Mouse (Mus musculus): ENCODE data around the gene Spata45. TPM values are rescaled to one million over a fixed set of nuclear protein-coding genes. Genes with fewer than 3 reads are reported as not detected.

Gene Spata45
- polyA plus RNA-seq, 1 experiment from 2014 or later, result not detected

- WGBS, result 90% methylated on average over 3 of the region's 3 CpGs
- Histone ChIP-seq H3K4me1 (ENCODE audit: control insufficient read depth, insufficient read depth, low read length) (no peaks in the 10 kb centered on the region), H3K36me3 (ENCODE audit: control insufficient read depth, insufficient read depth, low read length) (0 out of 2 replicates have a peak, but pooled peaks cover 3% of the 10 kb centered on the region), H3K9ac (replicated peaks; ENCODE audit: low read length) (no peak overlapping the region), H3K4me3 (replicated peaks; ENCODE audit: low read depth, low read length) (no peak overlapping the region), H3K27ac (replicated peaks; ENCODE audit: low read depth, low read length) (no peak overlapping the region), H3K27me3 (ENCODE audit: control insufficient read depth, insufficient read depth, low read length) (no peaks in the 10 kb centered on the region), H3K9me3 (ENCODE audit: control insufficient read depth, low read length) (no peaks in the 10 kb centered on the region), H3K4me2 (ENCODE audit: low read length) (no peak overlapping the region)
- ATAC-seq (ENCODE audit: low FRiP score, low TSS enrichment) (no peak), DNase-seq (no peak)
Measured at GRCm38 (mm10) chr1:191053555-191053954, 17.1 kb downstream of the Spata45 start.

- Histone ChIP-seq H3K9me3 (ENCODE audit: control insufficient read depth, low read length) (no peaks in the 10 kb centered on the region), H3K4me1 (ENCODE audit: control insufficient read depth, insufficient read depth, low read length) (no peaks in the 10 kb centered on the region), H3K4me3 (replicated peaks; ENCODE audit: low read depth, low read length) (no peak overlapping the region), H3K4me2 (ENCODE audit: low read length) (no peak overlapping the region), H3K27ac (replicated peaks; ENCODE audit: low read depth, low read length) (no peak overlapping the region), H3K27me3 (ENCODE audit: control insufficient read depth, insufficient read depth, low read length) (no peaks in the 10 kb centered on the region), H3K9ac (replicated peaks; ENCODE audit: low read length) (no peak overlapping the region), H3K36me3 (ENCODE audit: control insufficient read depth, insufficient read depth, low read length) (0 out of 2 replicates have a peak, but pooled peaks cover 3% of the 10 kb centered on the region)
- ATAC-seq (ENCODE audit: low FRiP score, low TSS enrichment), result no peak
- no peak for DNase-seq
- 76% methylated on average over 8 of the region's 8 CpGs for WGBS
Measured at GRCm38 (mm10) chr1:191054870-191055532, 18.6 kb downstream of the Spata45 start.

DNA sequence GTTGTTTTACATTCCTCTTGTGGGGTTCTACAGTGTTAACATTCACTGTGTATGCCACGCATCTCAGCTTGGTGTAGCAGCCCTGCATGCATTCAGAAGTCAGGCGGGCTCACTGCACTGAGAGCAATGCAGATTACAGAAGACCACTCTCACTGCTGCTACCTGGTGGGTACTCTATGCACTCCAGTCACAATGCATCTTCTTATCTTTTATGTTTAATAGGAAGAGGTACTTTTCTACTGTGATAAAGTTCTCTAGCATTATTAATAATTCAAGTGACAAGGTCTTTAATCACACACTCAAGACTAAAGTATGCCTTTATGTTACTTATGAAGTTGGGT lies 19.1 kb downstream of the Spata45 start:
- 73% methylated on average over 2 of the region's 2 CpGs for WGBS
- no peaks in the 10 kb centered on the region for H3K9me3 ChIP-seq (ENCODE audit: control insufficient read depth, low read length)

DNA sequence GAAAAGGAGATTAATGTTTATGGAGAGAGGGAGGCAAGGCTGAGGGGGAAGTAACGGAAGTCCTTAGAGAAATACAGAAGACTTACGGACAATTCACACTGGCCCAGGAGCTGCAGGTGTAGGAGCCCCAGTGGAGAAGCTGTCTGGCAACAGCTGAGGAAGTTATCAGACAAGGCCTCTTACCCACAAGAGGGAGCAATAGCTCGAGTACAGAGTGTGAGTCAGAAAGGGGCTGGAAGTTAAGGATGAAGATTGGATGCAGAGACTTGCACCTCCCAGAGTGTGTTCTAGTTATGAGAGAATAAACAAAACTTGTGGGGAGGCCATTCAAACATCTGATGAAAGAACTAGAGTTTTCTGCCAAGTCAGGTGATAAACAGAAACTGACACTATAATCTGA lies 21.0 kb downstream of the Spata45 start:
- no peak for DNase-seq
- Histone ChIP-seq H3K27me3 (ENCODE audit: control insufficient read depth, insufficient read depth, low read length) (no peaks in the 10 kb centered on the region), H3K4me1 (ENCODE audit: control insufficient read depth, insufficient read depth, low read length) (peaks cover 5% of the 10 kb centered on the region), H3K4me2 (ENCODE audit: low read length) (no peak overlapping the region), H3K4me3 (replicated peaks; ENCODE audit: low read depth, low read length) (no peak overlapping the region), H3K36me3 (ENCODE audit: control insufficient read depth, insufficient read depth, low read length) (0 out of 2 replicates have a peak, but pooled peaks cover 3% of the 10 kb centered on the region), H3K27ac (replicated peaks; ENCODE audit: low read depth, low read length) (no peak overlapping the region), H3K9me3 (ENCODE audit: control insufficient read depth, low read length) (no peaks in the 10 kb centered on the region), H3K9ac (replicated peaks; ENCODE audit: low read length) (no peak overlapping the region)
- WGBS, result 68% methylated on average over 3 of the region's 3 CpGs
- no peak for ATAC-seq (ENCODE audit: low FRiP score, low TSS enrichment)

More for the DNA sequence above, 19.1 kb downstream of the Spata45 start:
- no peak overlapping the region for H3K9ac ChIP-seq (replicated peaks; ENCODE audit: low read length)
- H3K4me1 ChIP-seq (ENCODE audit: control insufficient read depth, insufficient read depth, low read length), result no peaks in the 10 kb centered on the region
- H3K4me3 ChIP-seq (replicated peaks; ENCODE audit: low read depth, low read length), result no peak overlapping the region
- 0 out of 2 replicates have a peak, but pooled peaks cover 3% of the 10 kb centered on the region for H3K36me3 ChIP-seq (ENCODE audit: control insufficient read depth, insufficient read depth, low read length)
- no peaks in the 10 kb centered on the region for H3K27me3 ChIP-seq (ENCODE audit: control insufficient read depth, insufficient read depth, low read length)
- no peak overlapping the region for H3K27ac ChIP-seq (replicated peaks; ENCODE audit: low read depth, low read length)
- ATAC-seq (ENCODE audit: low FRiP score, low TSS enrichment) (no peak), DNase-seq (no peak)
- no peak overlapping the region for H3K4me2 ChIP-seq (ENCODE audit: low read length)

DNA sequence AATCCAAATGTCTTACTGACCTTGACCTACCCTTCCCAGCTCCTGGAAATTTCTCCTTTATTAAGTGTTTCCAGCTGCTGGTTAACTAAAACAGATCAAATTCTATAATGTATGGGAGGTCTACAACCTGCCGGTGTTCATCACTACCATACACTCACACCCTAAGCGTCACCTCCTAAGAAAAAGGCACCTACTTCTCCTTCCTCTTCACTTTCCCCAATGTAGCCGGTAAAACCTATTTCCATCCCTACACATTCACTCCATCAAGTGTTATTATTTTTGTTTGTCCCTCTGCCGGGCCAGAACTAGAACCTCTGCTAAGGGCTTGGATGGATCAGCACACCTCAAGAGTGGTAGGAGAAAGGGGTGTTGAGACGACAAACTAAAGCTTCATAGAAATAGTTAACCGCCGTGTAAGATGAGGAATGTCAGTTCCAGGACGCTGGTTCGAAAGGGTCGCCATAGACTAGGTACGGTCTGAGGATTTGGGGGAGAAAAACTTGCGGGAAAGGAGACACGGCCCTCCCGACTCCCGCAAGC lies 25.9 kb downstream of the Spata45 start:
- H3K9me3 ChIP-seq (ENCODE audit: control insufficient read depth, low read length), result no peaks in the 10 kb centered on the region
- no peak for DNase-seq
- WGBS, result 7% methylated on average over 15 of the region's 15 CpGs

GRCm38 (mm10) chr1:191062781-191063485 lies 26.5 kb downstream of the Spata45 start, which contains the start of the genes Tatdn3 and Nsl1:
TSS of gene Tatdn3 (minus strand) at chr1:191062932.
TSS of gene Nsl1 (plus strand) at chr1:191063012.
- H3K4me2 ChIP-seq (ENCODE audit: low read length), result peak within 1 kb of the TSS; percentile 92
- WGBS, result under 1% methylated on average over 56 of the region's 56 CpGs
- DNase-seq (peak; percentile 94), ATAC-seq (ENCODE audit: low FRiP score, low TSS enrichment) (peak; percentile 88)
- H3K36me3 ChIP-seq (ENCODE audit: control insufficient read depth, insufficient read depth, low read length), result no peaks in the 10 kb centered on the region
- no peaks in the 10 kb centered on the region for H3K27me3 ChIP-seq (ENCODE audit: control insufficient read depth, insufficient read depth, low read length)
- H3K27ac ChIP-seq (replicated peaks; ENCODE audit: low read depth, low read length), result peak within 1 kb of the TSS; percentile 55; the same call in 1 of the 2 replicates
- H3K4me1 ChIP-seq (ENCODE audit: control insufficient read depth, insufficient read depth, low read length), result peaks cover 9% of the 10 kb centered on the region
- peak within 1 kb of the TSS; percentile 74 for H3K4me3 ChIP-seq (replicated peaks; ENCODE audit: low read depth, low read length)
- H3K9me3 ChIP-seq (ENCODE audit: control insufficient read depth, low read length), result no peaks in the 10 kb centered on the region
- peak within 1 kb of the TSS; percentile 75 for H3K9ac ChIP-seq (replicated peaks; ENCODE audit: low read length)

More for the DNA sequence above, 25.9 kb downstream of the Spata45 start:
- Histone ChIP-seq H3K9ac (replicated peaks; ENCODE audit: low read length) (peak overlapping the region; percentile 75), H3K27ac (replicated peaks; ENCODE audit: low read depth, low read length) (peak overlapping the region; percentile 55; the same call in 1 of the 2 replicates), H3K4me1 (ENCODE audit: control insufficient read depth, insufficient read depth, low read length) (peaks cover 9% of the 10 kb centered on the region), H3K36me3 (ENCODE audit: control insufficient read depth, insufficient read depth, low read length) (no peaks in the 10 kb centered on the region), H3K27me3 (ENCODE audit: control insufficient read depth, insufficient read depth, low read length) (no peaks in the 10 kb centered on the region), H3K4me2 (ENCODE audit: low read length) (peak overlapping the region; percentile 92), H3K4me3 (replicated peaks; ENCODE audit: low read depth, low read length) (peak overlapping the region; percentile 74)
- ATAC-seq (ENCODE audit: low FRiP score, low TSS enrichment), result peak; percentile 31; the same call in 1 of the 2 replicates

DNA sequence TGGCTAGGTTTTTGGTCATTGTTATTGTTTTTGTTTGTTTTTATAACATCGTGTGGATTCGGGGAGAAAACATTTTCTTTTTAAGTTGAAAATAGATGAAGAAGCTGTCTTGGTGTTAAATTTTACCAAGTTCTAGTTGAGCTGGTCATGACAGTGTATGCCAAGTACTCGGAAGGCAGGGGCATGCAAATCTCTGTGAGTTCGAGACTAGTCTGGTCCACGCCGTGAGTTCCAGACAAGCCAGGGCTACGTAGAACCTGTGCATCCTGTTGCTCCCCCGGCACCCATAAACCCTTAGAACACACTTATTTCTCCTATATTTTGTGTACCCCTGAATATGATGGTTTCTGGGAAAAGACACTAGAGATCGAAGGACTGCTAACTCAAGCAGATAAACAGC lies 27.3 kb downstream of the Spata45 start:
- Histone ChIP-seq H3K36me3 (ENCODE audit: control insufficient read depth, insufficient read depth, low read length) (no peaks in the 10 kb centered on the region), H3K27ac (replicated peaks; ENCODE audit: low read depth, low read length) (no peak overlapping the region), H3K9me3 (ENCODE audit: control insufficient read depth, low read length) (no peaks in the 10 kb centered on the region), H3K4me2 (ENCODE audit: low read length) (peak overlapping the region; percentile 92), H3K9ac (replicated peaks; ENCODE audit: low read length) (no peak overlapping the region; the same call in 1 of the 2 replicates), H3K27me3 (ENCODE audit: control insufficient read depth, insufficient read depth, low read length) (no peaks in the 10 kb centered on the region), H3K4me1 (ENCODE audit: control insufficient read depth, insufficient read depth, low read length) (peaks cover 9% of the 10 kb centered on the region), H3K4me3 (replicated peaks; ENCODE audit: low read depth, low read length) (peak overlapping the region; percentile 74)
- DNase-seq (no peak), ATAC-seq (ENCODE audit: low FRiP score, low TSS enrichment) (no peak)
- 60% methylated on average over 9 of the region's 9 CpGs for WGBS

DNA sequence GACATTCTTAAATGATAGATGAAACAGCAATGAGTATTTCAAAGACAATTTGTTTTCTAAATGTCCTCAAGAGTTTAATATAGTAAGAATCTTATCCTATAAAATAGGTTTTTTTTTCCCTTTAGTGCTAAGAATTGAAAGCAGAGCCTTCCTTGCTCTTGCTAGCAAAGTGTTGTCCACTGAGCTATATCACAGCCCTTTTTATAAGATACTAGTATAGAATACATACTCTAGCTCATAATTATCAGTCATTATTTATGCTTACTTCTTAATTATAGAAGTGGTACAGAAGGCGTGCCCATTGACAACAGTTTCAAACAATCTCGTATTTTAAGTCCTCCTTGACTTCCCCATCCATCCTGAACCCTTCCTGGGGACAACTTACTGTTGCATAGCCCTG lies 28.1 kb downstream of the Spata45 start:
- Histone ChIP-seq H3K36me3 (ENCODE audit: control insufficient read depth, insufficient read depth, low read length) (no peaks in the 10 kb centered on the region), H3K9ac (replicated peaks; ENCODE audit: low read length) (no peak overlapping the region), H3K4me3 (replicated peaks; ENCODE audit: low read depth, low read length) (no peak overlapping the region), H3K27me3 (ENCODE audit: control insufficient read depth, insufficient read depth, low read length) (no peaks in the 10 kb centered on the region), H3K4me1 (ENCODE audit: control insufficient read depth, insufficient read depth, low read length) (peaks cover 9% of the 10 kb centered on the region), H3K27ac (replicated peaks; ENCODE audit: low read depth, low read length) (no peak overlapping the region), H3K4me2 (ENCODE audit: low read length) (no peak overlapping the region), H3K9me3 (ENCODE audit: control insufficient read depth, low read length) (no peaks in the 10 kb centered on the region)
- ATAC-seq (ENCODE audit: low FRiP score, low TSS enrichment), result no peak
- no peak for DNase-seq
- WGBS, result 89% methylated on average over 2 of the region's 2 CpGs
